Mouse (Mus musculus): ENCODE data around the gene Agbl5.

GRCm38 (mm10) chr5:30917348-30917747 lies 28.9 kb downstream of the Agbl5 start:
- no peak for TF ChIP-seq CTCF (conservative IDR thresholded peaks at IDR 0.05; ENCODE audit: insufficient read depth, insufficient read length, low read depth, low read length)
- no peak for TF ChIP-seq POLR2A (IDR thresholded peaks at IDR 0.05; ENCODE audit: low read depth, low read length)
